Mouse (Mus musculus) cortical plate, adult 2 months (tissue): ENCODE data around the gene Htr6. TPM values are rescaled to one million over a fixed set of nuclear protein-coding genes. Genes with fewer than 3 reads are reported as not detected.

Experiments used
- H3K27ac ChIP-seq: fragments of 200-500 bp; 2 replicates; pipeline ENCODE4 v1.5.1; 2012; ENCODE audit warnings: low read length, control low read depth, inconsistent platforms; ENCODE audit not compliant: insufficient read depth
- H3K4me1 ChIP-seq: fragments of 200-500 bp; 2 replicates; pipeline ENCODE4 v1.6.1; 2011; ENCODE audit warnings: low read length; ENCODE audit not compliant: control insufficient read depth, insufficient read depth
- H3K4me3 ChIP-seq: fragments of 200-500 bp; 2 replicates; pipeline ENCODE4 v1.5.1; 2011; ENCODE audit warnings: mild to moderate bottlenecking, low read length, control low read depth; ENCODE audit not compliant: insufficient read depth
- CTCF ChIP-seq: fragments of 200-500 bp; IDR thresholded peaks from 2 replicates; pipeline ENCODE4 v1.5.1; 2011; ENCODE audit warnings: mild to moderate bottlenecking, control low read depth, low read length; ENCODE audit not compliant: insufficient read depth; ENCODE audit errors: extremely low read depth
- POLR2A ChIP-seq: fragments of 200-500 bp; IDR thresholded peaks from 2 replicates; pipeline ENCODE4 v1.6.1; 2011; ENCODE audit warnings: mild to moderate bottlenecking, low read length, control low read depth; ENCODE audit not compliant: insufficient read depth; ENCODE audit errors: extremely low read depth
- polyA plus RNA-seq: library from polyadenylated mRNA; depleted of rRNA; stranded (reverse); fragments of >200 nt; gene quantifications from 2 replicates; pipeline ENCODE4 v1.2.3, GENCODE M21; 2012; rRNA removed

Gene Htr6
- polyA plus RNA-seq, 1 experiment, result 7.4 TPM

GRCm38 (mm10) chr4:139018388-139018787 lies 57.0 kb downstream of the Htr6 start:
- Histone ChIP-seq H3K4me3 (no peak overlapping the region), H3K27ac (no peak overlapping the region), H3K4me1 (no peaks in the 10 kb centered on the region)
- TF ChIP-seq CTCF (no peak), POLR2A (no peak)

GRCm38 (mm10) chr4:139014793-139015192 lies 60.6 kb downstream of the Htr6 start:
- Histone ChIP-seq H3K4me3 (no peak overlapping the region), H3K4me1 (no peaks in the 10 kb centered on the region), H3K27ac (no peak overlapping the region)
- TF ChIP-seq CTCF (peak; percentile 25), POLR2A (no peak)

GRCm38 (mm10) chr4:139013281-139013680 lies 62.1 kb downstream of the Htr6 start:
- H3K4me1 ChIP-seq, result no peaks in the 10 kb centered on the region
- H3K27ac ChIP-seq, result no peak overlapping the region
- no peak overlapping the region for H3K4me3 ChIP-seq
- TF ChIP-seq CTCF, result no peak
- TF ChIP-seq POLR2A, result no peak

GRCm38 (mm10) chr4:139011201-139011702 lies 64.1 kb downstream of the Htr6 start:
- no peak for TF ChIP-seq POLR2A
- TF ChIP-seq CTCF, result no peak
- Histone ChIP-seq H3K4me3 (no peak overlapping the region), H3K4me1 (no peaks in the 10 kb centered on the region), H3K27ac (no peak overlapping the region)

Other genes with a start within 250 kb of the Htr6 start
- gene Pla2g5, start 212.1 kb downstream of the Htr6 start, polyA plus RNA-seq, result 2.9 and 4.2 TPM in 2 replicates
- gene Gm13030, start 201.6 kb downstream of the Htr6 start, polyA plus RNA-seq, result not detected in 2 replicates
- gene Pla2g2e, start 197.6 kb downstream of the Htr6 start, polyA plus RNA-seq, result not detected in 2 replicates
- gene Otud3, start 161.6 kb downstream of the Htr6 start, polyA plus RNA-seq, result 14.7 and 15.1 TPM in 2 replicates
- not detected in 2 replicates for gene Rnf186, start 108.5 kb downstream of the Htr6 start, polyA plus RNA-seq
- gene Tmco4, start 102.7 kb downstream of the Htr6 start, polyA plus RNA-seq, result 2.6 and 3.4 TPM in 2 replicates
- 81.1 and 82.4 TPM in 2 replicates for gene Nbl1, start 17.4 kb upstream of the Htr6 start, polyA plus RNA-seq
- 180 and 195 TPM in 2 replicates for gene Minos1, start 55.5 kb upstream of the Htr6 start, polyA plus RNA-seq
- 229 and 234 TPM in 2 replicates for gene Capzb, start 117.3 kb upstream of the Htr6 start, polyA plus RNA-seq
- 23.3 and 23.9 TPM in 2 replicates for gene Pqlc2, start 235.1 kb upstream of the Htr6 start, polyA plus RNA-seq
- 16.8 and 17.5 TPM in 2 replicates for gene Akr7a5, start 235.2 kb upstream of the Htr6 start, polyA plus RNA-seq